Mouse (Mus musculus): Measurements from ENCODE around the gene Tpra1. TPM values are rescaled to one million over a fixed set of nuclear protein-coding genes. Genes with fewer than 3 reads are reported as not detected.

The Tpra1 gene
- polyA plus RNA-seq, 1 experiment from 2014 or later: 47.8 TPM

GRCm38 (mm10) chr6:88931449-88931848 lies 29.4 kb downstream of the Tpra1 start:
- Histone ChIP-seq H3K4me1 (ENCODE audit: control insufficient read depth, insufficient read depth, low read length) (no peaks in the 10 kb centered on the region), H3K4me2 (ENCODE audit: low read depth, severe bottlenecking) (no peak overlapping the region), H3K27me3 (ENCODE audit: control insufficient read depth, insufficient read depth, low read length) (no peaks in the 10 kb centered on the region), H3K4me3 (ENCODE audit: low read depth, low read length) (no peak overlapping the region), H3K9ac (ENCODE audit: low read length) (no peak overlapping the region), H3K27ac (replicated peaks; ENCODE audit: low read depth, low read length) (no peak overlapping the region), H3K36me3 (ENCODE audit: control insufficient read depth, insufficient read depth, low read length) (no peaks in the 10 kb centered on the region), H3K9me3 (ENCODE audit: control insufficient read depth, low read length) (no peaks in the 10 kb centered on the region)
- 78% methylated on average over 2 of the region's 2 CpGs for whole genome bisulfite sequencing
- DNase-seq (ENCODE audit: low spot score) (no peak), ATAC-seq (ENCODE audit: insufficient number of reproducible peaks, low FRiP score, low TSS enrichment, low read depth) (no peak)

GRCm38 (mm10) chr6:88934132-88934531 lies 32.1 kb downstream of the Tpra1 start:
- DNase-seq (ENCODE audit: low spot score): no peak
- peaks cover 4% of the 10 kb centered on the region for H3K4me1 ChIP-seq (ENCODE audit: control insufficient read depth, insufficient read depth, low read length)

GRCm38 (mm10) chr6:88934816-88935215 lies 32.8 kb downstream of the Tpra1 start:
- ATAC-seq (ENCODE audit: insufficient number of reproducible peaks, low FRiP score, low TSS enrichment, low read depth): no peak
- Histone ChIP-seq H3K9ac (ENCODE audit: low read length) (no peak overlapping the region), H3K27me3 (ENCODE audit: control insufficient read depth, insufficient read depth, low read length) (no peaks in the 10 kb centered on the region), H3K4me1 (ENCODE audit: control insufficient read depth, insufficient read depth, low read length) (peaks cover 4% of the 10 kb centered on the region), H3K4me3 (ENCODE audit: low read depth, low read length) (no peak overlapping the region), H3K27ac (replicated peaks; ENCODE audit: low read depth, low read length) (no peak overlapping the region), H3K36me3 (ENCODE audit: control insufficient read depth, insufficient read depth, low read length) (no peaks in the 10 kb centered on the region), H3K4me2 (ENCODE audit: low read depth, severe bottlenecking) (no peak overlapping the region), H3K9me3 (ENCODE audit: control insufficient read depth, low read length) (no peaks in the 10 kb centered on the region)
- 30% methylated on average over 4 of the region's 4 CpGs for WGBS
- no peak for DNase-seq (ENCODE audit: low spot score)

More at GRCm38 (mm10) chr6:88934132-88934531, 32.1 kb downstream of the Tpra1 start:
- Histone ChIP-seq H3K9me3 (ENCODE audit: control insufficient read depth, low read length) (no peaks in the 10 kb centered on the region), H3K9ac (ENCODE audit: low read length) (no peak overlapping the region), H3K4me2 (ENCODE audit: low read depth, severe bottlenecking) (no peak overlapping the region), H3K27ac (replicated peaks; ENCODE audit: low read depth, low read length) (no peak overlapping the region), H3K27me3 (ENCODE audit: control insufficient read depth, insufficient read depth, low read length) (no peaks in the 10 kb centered on the region), H3K4me3 (ENCODE audit: low read depth, low read length) (no peak overlapping the region), H3K36me3 (ENCODE audit: control insufficient read depth, insufficient read depth, low read length) (no peaks in the 10 kb centered on the region)
- 73% methylated on average over 4 of the region's 4 CpGs for WGBS
- no peak for ATAC-seq (ENCODE audit: insufficient number of reproducible peaks, low FRiP score, low TSS enrichment, low read depth)

GRCm38 (mm10) chr6:88935735-88936276 lies 33.8 kb downstream of the Tpra1 start:
- Histone ChIP-seq H3K27me3 (ENCODE audit: control insufficient read depth, insufficient read depth, low read length) (no peaks in the 10 kb centered on the region), H3K9me3 (ENCODE audit: control insufficient read depth, low read length) (no peaks in the 10 kb centered on the region), H3K4me1 (ENCODE audit: control insufficient read depth, insufficient read depth, low read length) (peaks cover 4% of the 10 kb centered on the region), H3K27ac (replicated peaks; ENCODE audit: low read depth, low read length) (no peak overlapping the region), H3K4me3 (ENCODE audit: low read depth, low read length) (no peak overlapping the region), H3K36me3 (ENCODE audit: control insufficient read depth, insufficient read depth, low read length) (no peaks in the 10 kb centered on the region), H3K9ac (ENCODE audit: low read length) (no peak overlapping the region), H3K4me2 (ENCODE audit: low read depth, severe bottlenecking) (no peak overlapping the region)
- 17% methylated on average over 4 of the region's 4 CpGs for WGBS
- DNase-seq (ENCODE audit: low spot score) (peak; percentile 62), ATAC-seq (ENCODE audit: insufficient number of reproducible peaks, low FRiP score, low TSS enrichment, low read depth) (no peak)

GRCm38 (mm10) chr6:88936342-88937213 lies 34.5 kb downstream of the Tpra1 start:
- peaks cover 4% of the 10 kb centered on the region for H3K4me1 ChIP-seq (ENCODE audit: control insufficient read depth, insufficient read depth, low read length)
- no peaks in the 10 kb centered on the region for H3K9me3 ChIP-seq (ENCODE audit: control insufficient read depth, low read length)
- no peaks in the 10 kb centered on the region for H3K27me3 ChIP-seq (ENCODE audit: control insufficient read depth, insufficient read depth, low read length)
- H3K9ac ChIP-seq (ENCODE audit: low read length): no peak overlapping the region
- H3K4me2 ChIP-seq (ENCODE audit: low read depth, severe bottlenecking): no peak overlapping the region
- WGBS: 62% methylated on average over 13 of the region's 13 CpGs
- ATAC-seq (ENCODE audit: insufficient number of reproducible peaks, low FRiP score, low TSS enrichment, low read depth) (no peak), DNase-seq (ENCODE audit: low spot score) (no peak)
- H3K36me3 ChIP-seq (ENCODE audit: control insufficient read depth, insufficient read depth, low read length): no peaks in the 10 kb centered on the region
- no peak overlapping the region for H3K27ac ChIP-seq (replicated peaks; ENCODE audit: low read depth, low read length)
- H3K4me3 ChIP-seq (ENCODE audit: low read depth, low read length): no peak overlapping the region

- DNase-seq (ENCODE audit: low spot score) (no peak), ATAC-seq (ENCODE audit: insufficient number of reproducible peaks, low FRiP score, low TSS enrichment, low read depth) (no peak)
- WGBS: 35% methylated on average over 4 of the region's 4 CpGs
- Histone ChIP-seq H3K9me3 (ENCODE audit: control insufficient read depth, low read length) (no peaks in the 10 kb centered on the region), H3K4me2 (ENCODE audit: low read depth, severe bottlenecking) (no peak overlapping the region), H3K36me3 (ENCODE audit: control insufficient read depth, insufficient read depth, low read length) (no peaks in the 10 kb centered on the region), H3K9ac (ENCODE audit: low read length) (no peak overlapping the region), H3K27me3 (ENCODE audit: control insufficient read depth, insufficient read depth, low read length) (no peaks in the 10 kb centered on the region), H3K27ac (replicated peaks; ENCODE audit: low read depth, low read length) (no peak overlapping the region), H3K4me3 (ENCODE audit: low read depth, low read length) (no peak overlapping the region), H3K4me1 (ENCODE audit: control insufficient read depth, insufficient read depth, low read length) (peaks cover 4% of the 10 kb centered on the region)
These were observed 35.1 kb downstream of the Tpra1 start for GRCm38 (mm10) chr6:88937214-88937549.

- Histone ChIP-seq H3K9me3 (ENCODE audit: control insufficient read depth, low read length) (no peaks in the 10 kb centered on the region), H3K36me3 (ENCODE audit: control insufficient read depth, insufficient read depth, low read length) (no peaks in the 10 kb centered on the region), H3K4me2 (ENCODE audit: low read depth, severe bottlenecking) (no peak overlapping the region), H3K4me3 (ENCODE audit: low read depth, low read length) (no peak overlapping the region), H3K27ac (replicated peaks; ENCODE audit: low read depth, low read length) (no peak overlapping the region), H3K9ac (ENCODE audit: low read length) (no peak overlapping the region), H3K4me1 (ENCODE audit: control insufficient read depth, insufficient read depth, low read length) (peaks cover 4% of the 10 kb centered on the region), H3K27me3 (ENCODE audit: control insufficient read depth, insufficient read depth, low read length) (no peaks in the 10 kb centered on the region)
- 33% methylated on average over 4 of the region's 4 CpGs for WGBS
- DNase-seq (ENCODE audit: low spot score): no peak
- ATAC-seq (ENCODE audit: insufficient number of reproducible peaks, low FRiP score, low TSS enrichment, low read depth): no peak
These were observed 36.1 kb downstream of the Tpra1 start for GRCm38 (mm10) chr6:88937971-88938663.

- Histone ChIP-seq H3K4me2 (ENCODE audit: low read depth, severe bottlenecking) (no peak overlapping the region), H3K4me1 (ENCODE audit: control insufficient read depth, insufficient read depth, low read length) (peaks cover 4% of the 10 kb centered on the region)
These were observed 36.6 kb downstream of the Tpra1 start for GRCm38 (mm10) chr6:88938664-88939055.

More at GRCm38 (mm10) chr6:88938664-88939055, 36.6 kb downstream of the Tpra1 start:
- ATAC-seq (ENCODE audit: insufficient number of reproducible peaks, low FRiP score, low TSS enrichment, low read depth): no peak
- Histone ChIP-seq H3K36me3 (ENCODE audit: control insufficient read depth, insufficient read depth, low read length) (no peaks in the 10 kb centered on the region), H3K4me3 (ENCODE audit: low read depth, low read length) (no peak overlapping the region), H3K27ac (replicated peaks; ENCODE audit: low read depth, low read length) (no peak overlapping the region), H3K27me3 (ENCODE audit: control insufficient read depth, insufficient read depth, low read length) (no peaks in the 10 kb centered on the region), H3K9ac (ENCODE audit: low read length) (no peak overlapping the region), H3K9me3 (ENCODE audit: control insufficient read depth, low read length) (no peaks in the 10 kb centered on the region)
- no peak for DNase-seq (ENCODE audit: low spot score)
- WGBS: 68% methylated on average over 5 of the region's 5 CpGs
